ENCODE assay signal across 31 mouse cellular contexts in the genomic region with DNA sequence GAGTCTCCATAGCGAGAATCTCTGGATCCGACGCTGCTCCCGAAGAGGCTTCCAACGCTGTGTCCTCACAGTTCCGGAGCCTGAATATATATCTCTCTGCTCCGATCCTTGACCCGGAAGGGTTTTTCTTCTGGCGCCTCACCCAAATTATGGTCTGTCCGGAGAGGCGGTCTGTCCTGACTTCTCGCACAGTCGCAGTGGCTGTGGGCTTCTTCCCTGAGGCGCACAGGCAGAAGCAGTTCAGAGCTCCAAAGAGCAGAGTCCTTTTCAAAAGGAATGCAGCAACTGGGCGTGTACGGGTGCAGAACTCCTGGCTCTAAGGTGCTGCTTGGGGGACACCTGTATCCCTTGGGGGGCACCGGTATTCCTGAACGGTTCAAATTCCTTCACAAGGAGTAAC. TPM values are rescaled to one million over a fixed set of nuclear protein-coding genes. Genes with fewer than 3 reads are reported as not detected.
"Had no signal": no experiment of that assay in that cellular context is flagged by ENCODE, and none has a peak within 500 bp of the region (broad histone marks: within the 10 kb centered on the region; RNA-seq: fewer than 3 reads in every experiment).

A gene (minus strand): TSS at position 101 of the 400 bp plus-strand sequence.

RNA-seq across cellular contexts. Expression of the gene that starts here (rescaled TPM):
- total RNA-seq: common myeloid progenitor, adult 5-6 weeks; forebrain, postnatal 0 days; gastrocnemius, adult 18-20 months; gastrocnemius, adult 2 months; gastrocnemius, adult 8-10 months; gastrocnemius, postnatal 10 days; gastrocnemius, postnatal 14 days; gastrocnemius, postnatal 25 days; gastrocnemius, postnatal 36 days; gastrocnemius, postnatal 4 days; granulocyte monocyte progenitor cell, adult 5-6 weeks; heart, adult 18-20 months; heart, adult 2 months; heart, adult 8-10 months had no signal
- polyA plus RNA-seq: cortical plate, adult 2 months; embryonic facial prominence, embryonic 10.5 days; embryonic facial prominence, embryonic 11.5 days; embryonic facial prominence, embryonic 12.5 days; embryonic facial prominence, embryonic 13.5 days; embryonic facial prominence, embryonic 14.5 days; embryonic facial prominence, embryonic 15.5 days; erythroblast, embryonic 14.5 days; forebrain, embryonic 10.5 days; forebrain, embryonic 11.5 days; forebrain, embryonic 12.5 days; forebrain, embryonic 13.5 days; forebrain, embryonic 14.5 days; forebrain, embryonic 15.5 days; forebrain, embryonic 16.5 days; forebrain, postnatal 0 days; gonadal fat pad, adult 2 months; heart, adult 2 months; heart, embryonic 10.5 days had no signal
